Mouse (Mus musculus) embryonic fibroblast, embryonic 13.5 days (primary cell): Measurements from ENCODE around the gene Epb41l2.

Experiments
- CTCF ChIP-seq: IDR thresholded peaks from 2 replicates; pipeline ENCODE4 v1.5.1; 2011; ENCODE audit warnings: mild to moderate bottlenecking, control low read depth, low read length, moderate library complexity, borderline replicate concordance; ENCODE audit not compliant: insufficient read depth
- POLR2A ChIP-seq: IDR thresholded peaks from 2 replicates; pipeline ENCODE4 v1.6.1; 2011; ENCODE audit warnings: low read depth, mild to moderate bottlenecking, control low read depth, low read length, moderate library complexity

DNA sequence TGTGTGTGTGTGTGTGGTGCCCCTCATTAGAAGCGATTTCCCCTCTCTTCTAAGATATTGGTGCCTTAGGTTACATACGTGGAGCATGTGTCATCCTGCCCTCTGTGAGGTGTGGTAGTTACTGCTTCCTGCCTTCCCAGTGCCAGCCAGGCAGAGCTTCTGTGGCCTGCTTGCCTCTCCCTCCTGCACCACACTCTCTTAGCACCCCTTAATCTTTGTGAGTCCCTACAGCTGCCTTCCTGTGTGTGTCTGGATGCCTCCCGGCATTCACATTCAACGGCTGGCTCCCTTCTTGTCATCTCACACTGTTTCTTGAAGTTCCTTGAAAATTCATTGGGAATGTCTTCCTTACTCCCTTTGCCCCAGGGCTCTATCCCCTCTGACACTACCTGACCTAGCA is 67.2 kb downstream of the Epb41l2 start:
- TF ChIP-seq CTCF, result no peak
- no peak for TF ChIP-seq POLR2A
